Mouse (Mus musculus) liver, embryonic 14.5 days (tissue): ENCODE measurements around the gene Irf2.

Experiments used
- CTCF ChIP-seq: IDR thresholded peaks from 2 replicates; pipeline ENCODE4 v1.5.1; 2016; ENCODE audit warnings: antibody characterized with exemption, low read depth, control low read depth
- EP300 ChIP-seq: IDR thresholded peaks from 2 replicates; pipeline ENCODE4 v1.6.1; 2016; ENCODE audit warnings: antibody characterized with exemption, low read depth

- TF ChIP-seq CTCF (no peak), EP300 (no peak)
Measured at GRCm38 (mm10) chr8:46846893-46847292, 107.4 kb downstream of the Irf2 start.
